Mouse (Mus musculus) brain, embryonic 14.5 days (tissue): ENCODE results near the gene Cep89.

ENCODE experiments used
- CTCF ChIP-seq: fragments of 200-500 bp; IDR thresholded peaks from 2 replicates; pipeline ENCODE4 v1.5.1; 2012; ENCODE audit warnings: inconsistent platforms, mild to moderate bottlenecking, moderate library complexity, borderline replicate concordance; ENCODE audit not compliant: insufficient read depth, insufficient read length; ENCODE audit errors: extremely low read depth
- POLR2A ChIP-seq: fragments of 200-500 bp; IDR thresholded peaks from 2 replicates; pipeline ENCODE4 v1.6.1; 2012; ENCODE audit warnings: mild to moderate bottlenecking, inconsistent platforms, borderline replicate concordance; ENCODE audit not compliant: poor library complexity, insufficient read depth, insufficient read length, severe bottlenecking; ENCODE audit errors: extremely low read depth

DNA sequence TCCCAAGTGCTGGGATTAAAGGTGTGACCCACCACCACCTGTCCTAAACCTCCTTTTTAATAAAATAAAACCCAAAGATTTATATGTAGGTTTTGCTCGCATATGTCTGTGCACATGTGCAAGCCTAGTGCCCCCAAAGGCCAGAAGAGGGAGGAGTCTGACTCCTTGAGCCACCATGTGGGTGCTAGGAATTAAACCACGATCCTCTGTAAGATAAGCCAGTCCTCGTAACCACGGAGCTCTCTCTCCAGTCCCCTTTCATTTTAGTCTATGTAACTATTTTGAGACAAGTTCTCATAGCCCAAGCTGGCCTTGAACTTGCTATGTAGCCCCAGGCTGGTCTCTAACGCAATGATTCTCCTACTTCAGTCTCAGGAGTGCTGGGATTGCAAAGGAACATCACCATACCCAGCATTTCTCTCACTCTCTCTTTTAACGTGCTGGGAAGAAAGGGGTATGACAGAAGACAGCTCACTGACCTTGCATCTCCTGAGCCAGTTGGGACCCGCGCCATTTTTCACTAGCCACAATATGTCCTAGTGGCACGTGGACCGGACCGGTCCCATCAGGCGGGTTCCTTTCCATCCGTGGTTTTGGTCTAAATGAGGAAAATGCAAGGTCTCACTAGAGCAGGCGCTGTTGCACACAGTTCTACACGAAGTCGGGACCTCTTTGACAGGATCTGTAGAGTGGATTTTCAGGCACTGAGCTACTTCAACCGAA, 940 bp upstream of the Cep89 start:
- TF ChIP-seq CTCF (no peak), POLR2A (no peak)
